In genomic region chr15:81935869-81936637, GRCm38 (mm10) we compare ENCODE assay signal across 9 mouse cellular contexts. TPM values are rescaled to one million over a fixed set of nuclear protein-coding genes. Genes with fewer than 3 reads are reported as not detected.
DNase-seq lines count a peak whose midpoint lies in the region; ATAC-seq and TF ChIP-seq lines count a peak whose summit lies in the region.
"Had no signal": no experiment of that assay in that cellular context is flagged by ENCODE, and none has a peak within 500 bp of the region (broad histone marks: within the 10 kb centered on the region; RNA-seq: fewer than 3 reads in every experiment).

No protein-coding gene starts in this region.

- peak overlapping the region; percentile 13; the same call in 1 of the 2 replicates for H3K27ac ChIP-seq in heart, embryonic 12.5 days (ENCODE audit: poor library complexity, severe bottlenecking)
- peak overlapping the region; percentile 85 for H3K27ac ChIP-seq in forebrain, embryonic 15.5 days (replicated peaks)
- H3K27ac ChIP-seq in liver, embryonic 16.5 days (ENCODE audit: low read length): no peak overlapping the region

- H3K4me1 ChIP-seq in heart, embryonic 12.5 days (replicated peaks): peaks cover 28% of the 10 kb centered on the region
- peaks cover 48% of the 10 kb centered on the region for H3K4me1 ChIP-seq in E14TG2a.4 (replicated peaks; ENCODE audit: low read depth, low read length)
- peaks cover 37% of the 10 kb centered on the region for H3K4me1 ChIP-seq in forebrain, embryonic 15.5 days
- peaks cover 9% of the 10 kb centered on the region for H3K4me1 ChIP-seq in liver, embryonic 16.5 days (ENCODE audit: control insufficient read depth, low read depth, low read length)

- peak overlapping the region; percentile 46 for H3K4me3 ChIP-seq in heart, embryonic 12.5 days
- peak overlapping the region; percentile 65; the same call in 1 of the 2 replicates for H3K4me3 ChIP-seq in E14TG2a.4 (replicated peaks; ENCODE audit: low read length)
- H3K4me3 ChIP-seq in forebrain, embryonic 15.5 days: peak overlapping the region; percentile 57
- no peak overlapping the region for H3K4me3 ChIP-seq in liver, embryonic 16.5 days (ENCODE audit: low read depth, low read length)

- no peak for DNase-seq in heart, postnatal 25 days (ENCODE audit: low spot score)
- DNase-seq in adrenal gland, postnatal 10 days: no peak
- DNase-seq in layer of hippocampus, adult 8-10 months (ENCODE audit: low spot score in 2 of 2): no peak
- no peak for DNase-seq in gastrocnemius, postnatal 14 days

- H3K4me2 ChIP-seq in heart, embryonic 12.5 days: peak overlapping the region; percentile 73
- peak overlapping the region; percentile 79 for H3K4me2 ChIP-seq in forebrain, embryonic 15.5 days (replicated peaks)
- 0 out of 2 replicates have a peak overlapping the region, but pooled peaks have one; percentile 33 for H3K4me2 ChIP-seq in liver, embryonic 16.5 days (ENCODE audit: low read depth, low read length)

- ATAC-seq in heart, embryonic 12.5 days (ENCODE audit: insufficient number of reproducible peaks, low FRiP score): no peak
- ATAC-seq in forebrain, embryonic 15.5 days (replicated peaks): peak; percentile 3; the same call in 1 of the 2 replicates
- no peak for ATAC-seq in liver, embryonic 16.5 days (ENCODE audit: low read depth)

- H3K27me3 ChIP-seq in heart, embryonic 12.5 days (replicated peaks): peaks cover 6% of the 10 kb centered on the region; the same call in 1 of the 2 replicates
- H3K27me3 ChIP-seq in E14TG2a.4 (ENCODE audit: insufficient read depth, low read length): peaks cover 27% of the 10 kb centered on the region
- H3K27me3 ChIP-seq in forebrain, embryonic 15.5 days: no peaks in the 10 kb centered on the region
- H3K27me3 ChIP-seq in liver, embryonic 16.5 days (ENCODE audit: control insufficient read depth, insufficient read depth, low read depth, low read length): peaks cover 16% of the 10 kb centered on the region

- H3K9me3 ChIP-seq in heart, embryonic 12.5 days (replicated peaks): no peaks in the 10 kb centered on the region
- no peaks in the 10 kb centered on the region for H3K9me3 ChIP-seq in E14TG2a.4 (ENCODE audit: low read length)
- no peaks in the 10 kb centered on the region for H3K9me3 ChIP-seq in forebrain, embryonic 15.5 days
- no peaks in the 10 kb centered on the region for H3K9me3 ChIP-seq in liver, embryonic 16.5 days (replicated peaks; ENCODE audit: control insufficient read depth, low read length)

- intact Hi-C loops in heart, postnatal 25 days (cut with DNase I): no loop called here
- intact Hi-C loops in gastrocnemius, postnatal 14 days (cut with DNase I; ENCODE audit: low total_unique reads): no loop called here

- 53% methylated on average over 7 of the region's 7 CpGs for WGBS in heart, embryonic 12.5 days
- WGBS in forebrain, embryonic 15.5 days: 61% methylated on average over 7 of the region's 7 CpGs
- 50% methylated on average over 7 of the region's 7 CpGs for WGBS in liver, embryonic 16.5 days (ENCODE audit: insufficient replicate concordance)

- H3K36me3 ChIP-seq in heart, embryonic 12.5 days: no peaks in the 10 kb centered on the region
- no peaks in the 10 kb centered on the region for H3K36me3 ChIP-seq in E14TG2a.4 (ENCODE audit: insufficient read depth, low read length)
- no peaks in the 10 kb centered on the region; the same call in 1 of the 2 replicates for H3K36me3 ChIP-seq in forebrain, embryonic 15.5 days
- no peaks in the 10 kb centered on the region for H3K36me3 ChIP-seq in liver, embryonic 16.5 days (ENCODE audit: control insufficient read depth, insufficient read depth)

- H3K9ac ChIP-seq in heart, embryonic 12.5 days: peak overlapping the region; percentile 66; the same call in 1 of the 2 replicates
- peak overlapping the region; percentile 68 for H3K9ac ChIP-seq in forebrain, embryonic 15.5 days (replicated peaks)
- no peak overlapping the region for H3K9ac ChIP-seq in liver, embryonic 16.5 days (ENCODE audit: low read depth, low read length)

- no peak for TF ChIP-seq CTCF in E14TG2a.4 (conservative IDR thresholded peaks at IDR 0.05; ENCODE audit: low read length)

RNA-seq across cellular contexts. Expression of gene Csdc2, which starts 0.5 kb away (rescaled TPM):
- 6.2 and 6.3 TPM in 2 replicates for polyA plus RNA-seq in heart, embryonic 12.5 days (2016; fragmentation: Nextera tagmentation; extraction: Ambion mirVana)
- total RNA-seq in heart, postnatal 25 days (2021): 10 to 100 TPM; 73.5 to 87.5 TPM
- polyA plus RNA-seq in forebrain, embryonic 15.5 days (2015; fragmentation: Nextera tagmentation; extraction: Ambion mirVana): 130 and 133 TPM in 2 replicates
- 0.83 and 1.3 TPM in 2 replicates for polyA plus RNA-seq in liver, embryonic 16.5 days (2015; fragmentation: Nextera tagmentation; extraction: Ambion mirVana)
- total RNA-seq in adrenal gland, postnatal 10 days (2021): 10 to 100 TPM; 16.9 to 27.9 TPM
- 10 to 100 TPM; 63.2 to 67.4 (median 65.9) TPM for total RNA-seq in layer of hippocampus, adult 8-10 months (2022)
- 1 to 10 TPM; 3.7 to 3.8 TPM for total RNA-seq in gastrocnemius, postnatal 14 days (2021)

RNA-seq across cellular contexts. Expression of gene Polr3h, which starts 10.0 kb away (rescaled TPM):
- polyA plus RNA-seq in heart, embryonic 12.5 days (2016; fragmentation: Nextera tagmentation; extraction: Ambion mirVana): 106 and 121 TPM in 2 replicates
- total RNA-seq in heart, postnatal 25 days (2021): 1 to 10 TPM; 6.7 to 7.0 TPM
- polyA plus RNA-seq in forebrain, embryonic 15.5 days (2015; fragmentation: Nextera tagmentation; extraction: Ambion mirVana): 89.8 and 91.2 TPM in 2 replicates
- polyA plus RNA-seq in liver, embryonic 16.5 days (2015; fragmentation: Nextera tagmentation; extraction: Ambion mirVana): 53.2 and 55.3 TPM in 2 replicates
- total RNA-seq in adrenal gland, postnatal 10 days (2021): 10 to 100 TPM; 15.5 to 19.1 TPM
- 10 to 100 TPM; 39.5 to 50.1 (median 47.8) TPM for total RNA-seq in layer of hippocampus, adult 8-10 months (2022)
- total RNA-seq in gastrocnemius, postnatal 14 days (2021): 1 to 10 TPM; 7.3 to 8.1 TPM

RNA-seq across cellular contexts. Expression of gene Pmm1, which starts 24.7 kb away (rescaled TPM):
- polyA plus RNA-seq in heart, embryonic 12.5 days (2016; fragmentation: Nextera tagmentation; extraction: Ambion mirVana): 17.7 and 19.6 TPM in 2 replicates
- total RNA-seq in heart, postnatal 25 days (2021): 10 to 100 TPM; 26.6 to 27.0 TPM
- polyA plus RNA-seq in forebrain, embryonic 15.5 days (2015; fragmentation: Nextera tagmentation; extraction: Ambion mirVana): 82.5 and 84.5 TPM in 2 replicates
- polyA plus RNA-seq in liver, embryonic 16.5 days (2015; fragmentation: Nextera tagmentation; extraction: Ambion mirVana): 13.6 and 14.9 TPM in 2 replicates
- total RNA-seq in adrenal gland, postnatal 10 days (2021): 10 to 100 TPM; 81.4 to 94.8 TPM
- total RNA-seq in layer of hippocampus, adult 8-10 months (2022): 100 to 1,000 TPM; 190 to 206 (median 199) TPM
- 10 to 100 TPM; 15.2 to 16.9 TPM for total RNA-seq in gastrocnemius, postnatal 14 days (2021)

RNA-seq across cellular contexts. Expression of gene 1700029P11Rik, which starts 44.3 kb away (rescaled TPM):
- polyA plus RNA-seq in heart, embryonic 12.5 days (2016; fragmentation: Nextera tagmentation; extraction: Ambion mirVana): not detected in 2 replicates
- not detected for total RNA-seq in heart, postnatal 25 days (2021)
- polyA plus RNA-seq in forebrain, embryonic 15.5 days (2015; fragmentation: Nextera tagmentation; extraction: Ambion mirVana): not detected in 2 replicates
- not detected in 2 replicates for polyA plus RNA-seq in liver, embryonic 16.5 days (2015; fragmentation: Nextera tagmentation; extraction: Ambion mirVana)
- total RNA-seq in adrenal gland, postnatal 10 days (2021): not detected
- not detected for total RNA-seq in layer of hippocampus, adult 8-10 months (2022)
- total RNA-seq in gastrocnemius, postnatal 14 days (2021): not detected
- total RNA-seq: gastrocnemius, adult 8-10 months had no signal

RNA-seq across cellular contexts. Expression of gene Xrcc6, which starts 51.6 kb away (rescaled TPM):
- 68.7 and 80.2 TPM in 2 replicates for polyA plus RNA-seq in heart, embryonic 12.5 days (2016; fragmentation: Nextera tagmentation; extraction: Ambion mirVana)
- total RNA-seq in heart, postnatal 25 days (2021): 10 to 100 TPM; 21.4 to 23.5 TPM
- polyA plus RNA-seq in forebrain, embryonic 15.5 days (2015; fragmentation: Nextera tagmentation; extraction: Ambion mirVana): 58.9 and 59.5 TPM in 2 replicates
- 48.4 and 52.7 TPM in 2 replicates for polyA plus RNA-seq in liver, embryonic 16.5 days (2015; fragmentation: Nextera tagmentation; extraction: Ambion mirVana)
- total RNA-seq in adrenal gland, postnatal 10 days (2021): 100 to 1,000 TPM; 122 to 139 TPM
- total RNA-seq in layer of hippocampus, adult 8-10 months (2022): 10 to 100 TPM; 27.4 to 35.4 (median 28.9) TPM
- total RNA-seq in gastrocnemius, postnatal 14 days (2021): 10 to 100 TPM; 22.0 to 26.6 TPM
